Mouse (Mus musculus) limb, embryonic 14.5 days (tissue): Measurements from ENCODE around the gene Arfgef3. TPM values are rescaled to one million over a fixed set of nuclear protein-coding genes. Genes with fewer than 3 reads are reported as not detected.

Experiments
- ATAC-seq: fragments of 200-750 bp; cut with Nextera tagmentation; 2 replicates; pipeline ENCODE4 v1.8.0; 2017; ENCODE audit warnings: low read depth, moderate number of reproducible peaks, moderate TSS enrichment; ENCODE audit not compliant: low FRiP score
- DNase-seq: peaks from one replicate; pipeline ENCODE4 v3.0.0-alpha.2; 2015; ENCODE audit warnings: low spot score
- H3K27ac ChIP-seq: fragments of 300-500 bp; sonication (generic); replicated peaks from 2 replicates; pipeline ENCODE4 v1.5.1; 2014; ENCODE audit warnings: low read depth, mild to moderate bottlenecking, low read length, moderate library complexity, mixed read lengths
- H3K27me3 ChIP-seq: fragments of 300-500 bp; sonication (generic); 2 replicates; pipeline ENCODE4 v1.6.1; 2014; ENCODE audit warnings: low read length, mixed read lengths; ENCODE audit not compliant: control insufficient read depth, insufficient read depth
- H3K36me3 ChIP-seq: fragments of 300-500 bp; sonication (generic); 2 replicates; pipeline ENCODE4 v1.6.1; 2014; ENCODE audit warnings: mild to moderate bottlenecking, low read length, moderate library complexity, mixed read lengths; ENCODE audit not compliant: control insufficient read depth, insufficient read depth
- H3K4me1 ChIP-seq: fragments of 300-500 bp; sonication (generic); 2 replicates; pipeline ENCODE4 v1.6.1; 2014; ENCODE audit warnings: antibody characterized with exemption, low read length, mixed read lengths; ENCODE audit not compliant: control insufficient read depth, insufficient read depth
- H3K4me2 ChIP-seq: fragments of 300-500 bp; sonication (generic); replicated peaks from 2 replicates; pipeline ENCODE4 v1.6.1; 2014; ENCODE audit warnings: low read depth, mild to moderate bottlenecking, low read length, moderate library complexity; ENCODE audit not compliant: severe bottlenecking
- H3K4me3 ChIP-seq: fragments of 300-500 bp; sonication (generic); replicated peaks from 2 replicates; pipeline ENCODE4 v1.5.1; 2014; ENCODE audit warnings: low read length
- H3K9ac ChIP-seq: fragments of 300-500 bp; sonication (generic); 2 replicates; pipeline ENCODE4 v1.6.1; 2014; ENCODE audit warnings: mild to moderate bottlenecking, low read depth, low read length, moderate library complexity; ENCODE audit not compliant: severe bottlenecking
- H3K9me3 ChIP-seq: fragments of 300-500 bp; sonication (generic); 2 replicates; pipeline ENCODE4 v1.6.1; 2016; ENCODE audit warnings: low read length; ENCODE audit not compliant: control insufficient read depth
- POLR2A ChIP-seq: fragments of 200-500 bp; IDR thresholded peaks from 2 replicates; pipeline ENCODE4 v1.8.0; 2012; ENCODE audit warnings: inconsistent platforms, mild to moderate bottlenecking, moderate library complexity, borderline replicate concordance; ENCODE audit not compliant: insufficient read depth, insufficient read length; ENCODE audit errors: extremely low read depth
- WGBS: fragments of 180-500 bp; shearing (Covaris S2); extraction: QIAGEN DNeasy Blood & Tissue Kit; methylation state at CpG from one replicate; pipeline ENCODE4 v1.1.7; 2014; 5-methylcytosine and 5-hydroxymethylcytosine counted together
- polyA plus RNA-seq, 2 experiments: library from polyadenylated mRNA; depleted of rRNA in 1 of 2; stranded (reverse) in 1 of 2; unstranded in 1 of 2; fragments of >200 nt; fragmentation: Nextera tagmentation in 1 of 2; extraction: Ambion mirVana in 1 of 2; gene quantifications; 2 replicates each; pipeline versions ENCODE4 v1.2.1 to v1.2.3; 2012 to 2014

Arfgef3 gene
- polyA plus RNA-seq, 2 experiments: 0.87 to 1.0 TPM

DNA sequence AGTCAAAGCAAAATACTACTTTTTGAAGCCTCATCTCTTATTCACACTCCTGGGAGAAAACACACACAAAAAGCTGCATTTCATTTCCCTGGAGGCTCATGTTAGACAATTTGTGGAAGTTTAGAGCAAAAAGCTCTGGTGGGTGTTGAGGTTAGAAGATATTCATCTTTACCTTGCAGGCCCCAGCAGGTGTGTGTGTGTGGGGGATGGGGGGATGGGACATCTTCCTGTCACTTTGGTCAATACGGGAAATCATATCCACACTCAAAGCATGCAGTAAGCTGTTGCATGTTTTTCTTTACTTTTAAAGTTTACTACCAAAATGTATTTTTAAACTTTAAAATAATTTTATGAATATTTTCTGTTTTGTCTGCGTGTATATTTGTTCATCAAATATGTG, 79.7 kb downstream of the Arfgef3 start:
- no peak overlapping the region for H3K9ac ChIP-seq
- ATAC-seq (no peak), DNase-seq (no peak)
- no peak overlapping the region for H3K4me3 ChIP-seq
- no peak overlapping the region for H3K4me2 ChIP-seq
- no peaks in the 10 kb centered on the region for H3K4me1 ChIP-seq
- no peaks in the 10 kb centered on the region for H3K27me3 ChIP-seq
- H3K36me3 ChIP-seq: no peaks in the 10 kb centered on the region
- H3K9me3 ChIP-seq: no peaks in the 10 kb centered on the region
- no peak for TF ChIP-seq POLR2A
- no peak overlapping the region for H3K27ac ChIP-seq
- WGBS: 81% methylated on average over 2 of the region's 2 CpGs

DNA sequence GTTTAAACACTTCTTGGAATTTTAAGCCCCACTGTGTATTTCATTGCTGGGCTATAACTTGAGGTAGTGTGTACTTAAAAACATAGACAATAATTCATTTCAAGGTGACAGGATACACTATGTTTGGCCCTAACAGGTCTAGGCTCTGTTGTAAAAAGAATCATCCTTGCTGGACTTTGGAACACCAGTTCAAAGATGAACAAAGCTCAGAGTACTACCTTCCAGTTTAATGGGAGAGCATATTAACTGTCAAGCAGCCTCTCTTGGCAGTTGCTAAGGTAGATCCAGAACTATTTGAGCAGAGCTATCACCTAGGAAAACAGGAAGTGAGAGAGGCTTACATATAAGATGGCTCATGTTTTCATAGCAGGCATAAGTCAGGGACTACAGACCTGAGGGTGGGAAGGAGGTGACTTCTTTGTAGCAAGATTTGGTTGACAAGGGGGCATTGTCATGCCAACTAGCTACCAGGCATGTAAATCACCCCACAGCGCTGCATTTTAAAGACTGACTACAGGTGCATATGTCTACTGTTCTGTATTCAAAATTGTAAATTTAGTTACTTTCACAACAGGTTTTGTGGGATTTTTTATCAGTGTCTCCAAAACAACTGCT, 82.0 kb downstream of the Arfgef3 start:
- TF ChIP-seq POLR2A: no peak
- H3K4me1 ChIP-seq: no peaks in the 10 kb centered on the region
- no peak overlapping the region for H3K27ac ChIP-seq
- no peak overlapping the region for H3K9ac ChIP-seq
- H3K4me2 ChIP-seq: no peak overlapping the region
- H3K9me3 ChIP-seq: no peaks in the 10 kb centered on the region
- H3K36me3 ChIP-seq: no peaks in the 10 kb centered on the region
- no peak overlapping the region for H3K4me3 ChIP-seq
- 88% methylated on average over 1 of the region's 1 CpGs for WGBS
- no peak for ATAC-seq
- H3K27me3 ChIP-seq: no peaks in the 10 kb centered on the region
- no peak for DNase-seq

DNA sequence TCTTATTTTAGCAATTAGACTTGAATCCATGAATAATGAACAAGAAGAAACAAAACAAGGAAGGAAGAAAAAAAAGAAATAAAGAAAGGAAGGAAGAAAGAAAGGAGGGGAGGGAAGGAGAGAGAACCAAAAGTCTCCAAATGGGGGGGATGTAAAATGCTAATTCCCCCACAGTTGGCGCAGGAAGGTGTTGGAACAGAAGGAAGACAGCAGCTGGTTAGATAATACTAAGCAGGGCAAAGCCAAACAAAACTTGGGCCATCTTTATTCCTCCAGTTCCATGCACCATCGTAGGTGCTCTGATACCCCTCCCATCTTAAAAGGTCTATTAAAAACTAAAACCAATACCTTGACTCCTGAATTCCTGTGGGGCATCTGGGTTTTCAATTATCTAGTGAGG, 82.8 kb downstream of the Arfgef3 start:
- Histone ChIP-seq H3K4me1 (no peaks in the 10 kb centered on the region), H3K4me3 (no peak overlapping the region), H3K4me2 (no peak overlapping the region), H3K27me3 (no peaks in the 10 kb centered on the region), H3K9ac (no peak overlapping the region), H3K36me3 (no peaks in the 10 kb centered on the region), H3K27ac (no peak overlapping the region), H3K9me3 (no peaks in the 10 kb centered on the region)
- TF ChIP-seq POLR2A: no peak
- no peak for DNase-seq
- 77% methylated on average over 2 of the region's 2 CpGs for WGBS
- no peak for ATAC-seq

DNA sequence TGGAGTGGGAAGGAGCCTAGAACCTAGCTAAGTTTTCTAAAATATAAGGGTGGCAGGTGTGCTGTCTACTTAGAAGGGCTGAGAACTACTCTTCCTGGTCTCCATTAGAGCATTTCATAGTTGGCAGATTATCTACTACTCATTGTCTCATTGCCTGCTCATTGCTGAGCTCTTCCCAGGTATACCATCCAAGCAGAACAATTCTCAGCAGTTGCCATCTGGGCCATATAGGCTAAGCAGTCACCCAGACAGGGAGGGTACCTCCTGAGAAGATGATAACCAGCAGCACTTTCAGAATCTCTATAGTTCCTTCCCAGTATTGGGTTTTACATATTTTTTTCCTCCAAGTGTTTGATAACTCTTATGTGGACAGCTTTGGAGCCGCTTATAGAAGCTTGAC, 86.2 kb downstream of the Arfgef3 start:
- H3K27me3 ChIP-seq: no peaks in the 10 kb centered on the region
- no peak overlapping the region for H3K9ac ChIP-seq
- H3K4me2 ChIP-seq: no peak overlapping the region
- ATAC-seq: no peak
- DNase-seq: no peak
- no peak overlapping the region for H3K27ac ChIP-seq
- H3K4me3 ChIP-seq: no peak overlapping the region
- H3K4me1 ChIP-seq: no peaks in the 10 kb centered on the region
- no peaks in the 10 kb centered on the region for H3K9me3 ChIP-seq
- TF ChIP-seq POLR2A: no peak
- 100% methylated on average over 1 of the region's 1 CpGs for WGBS
- H3K36me3 ChIP-seq: no peaks in the 10 kb centered on the region

GRCm38 (mm10) chr10:18647069-18647468, 96.7 kb downstream of the Arfgef3 start:
- WGBS: 82% methylated on average over 1 of the region's 1 CpGs
- TF ChIP-seq POLR2A: no peak
- no peak overlapping the region for H3K4me3 ChIP-seq

GRCm38 (mm10) chr10:18646035-18646434, 97.7 kb downstream of the Arfgef3 start:
- WGBS: 75% methylated on average over 9 of the region's 10 CpGs
- DNase-seq: no peak
- no peak overlapping the region for H3K4me2 ChIP-seq
- no peak overlapping the region for H3K4me3 ChIP-seq
- 0 out of 2 replicates have a peak, but pooled peaks cover 3% of the 10 kb centered on the region for H3K4me1 ChIP-seq
- no peak for TF ChIP-seq POLR2A
- no peaks in the 10 kb centered on the region for H3K27me3 ChIP-seq
- no peak overlapping the region for H3K27ac ChIP-seq
- no peaks in the 10 kb centered on the region for H3K9me3 ChIP-seq
- no peak for ATAC-seq
- H3K9ac ChIP-seq: no peak overlapping the region
- no peaks in the 10 kb centered on the region for H3K36me3 ChIP-seq

More at GRCm38 (mm10) chr10:18647069-18647468, 96.7 kb downstream of the Arfgef3 start:
- H3K4me1 ChIP-seq: no peaks in the 10 kb centered on the region
- no peaks in the 10 kb centered on the region for H3K27me3 ChIP-seq
- DNase-seq (no peak), ATAC-seq (no peak)
- H3K36me3 ChIP-seq: no peaks in the 10 kb centered on the region
- no peak overlapping the region for H3K4me2 ChIP-seq
- H3K27ac ChIP-seq: no peak overlapping the region
- H3K9ac ChIP-seq: no peak overlapping the region
- no peaks in the 10 kb centered on the region for H3K9me3 ChIP-seq
